Mouse (Mus musculus) splenic B cell, adult 2 months (primary cell): ENCODE results near the gene Plcg1.

Source experiments
- DNase-seq: peaks from one replicate; pipeline ENCODE4 v3.0.0-alpha.2; 2011; ENCODE audit warnings: low read depth, low spot score
- H3K27me3 ChIP-seq: 2 replicates; pipeline ENCODE4 v1.6.1; 2012; ENCODE audit warnings: mild to moderate bottlenecking, low read length, moderate library complexity, mixed read lengths; ENCODE audit not compliant: control insufficient read depth, poor library complexity, insufficient read depth, severe bottlenecking
- H3K36me3 ChIP-seq: 2 replicates; pipeline ENCODE4 v1.6.1; 2012; ENCODE audit warnings: mild to moderate bottlenecking, low read length, moderate library complexity, mixed read lengths; ENCODE audit not compliant: control insufficient read depth, poor library complexity, insufficient read depth, severe bottlenecking

Gene Plcg1

GRCm38 (mm10) chr2:160729851-160730796 is 976 bp upstream of the Plcg1 start:
- no peaks in the 10 kb centered on the region for H3K27me3 ChIP-seq
- peak; percentile 66 for DNase-seq
- no peaks in the 10 kb centered on the region for H3K36me3 ChIP-seq

DNA sequence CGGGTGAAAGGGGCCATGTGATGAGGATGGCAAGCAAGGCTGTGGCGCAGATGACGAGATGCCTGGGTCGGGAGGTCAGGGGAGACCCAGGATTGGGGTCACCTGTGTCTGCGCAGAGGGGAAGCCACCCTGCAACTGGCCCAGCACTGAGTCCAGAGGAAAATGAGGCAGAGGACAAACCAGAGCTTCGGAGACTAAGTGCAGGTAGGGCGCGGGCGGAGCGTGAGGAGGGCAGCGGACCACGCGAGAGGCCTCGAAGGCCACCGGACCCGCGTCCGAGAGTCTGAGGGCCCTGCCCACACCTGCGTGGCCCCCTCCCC is 343 bp upstream of the Plcg1 start:
- no peaks in the 10 kb centered on the region for H3K27me3 ChIP-seq

GRCm38 (mm10) chr2:160731839-160732261 is 750 bp downstream of the Plcg1 start:
- DNase-seq, result no peak
- Histone ChIP-seq H3K36me3 (no peaks in the 10 kb centered on the region), H3K27me3 (no peaks in the 10 kb centered on the region)

More for the DNA sequence above, 343 bp upstream of the Plcg1 start:
- DNase-seq, result no peak
- H3K36me3 ChIP-seq, result no peaks in the 10 kb centered on the region

- DNase-seq, result no peak
- no peaks in the 10 kb centered on the region for H3K27me3 ChIP-seq
- H3K36me3 ChIP-seq, result no peaks in the 10 kb centered on the region
These were observed 1.4 kb downstream of the Plcg1 start for GRCm38 (mm10) chr2:160732420-160732995.

GRCm38 (mm10) chr2:160733131-160733531 is 2.0 kb downstream of the Plcg1 start:
- Histone ChIP-seq H3K36me3 (no peaks in the 10 kb centered on the region), H3K27me3 (no peaks in the 10 kb centered on the region)
- peak; percentile 71 for DNase-seq

- Histone ChIP-seq H3K27me3 (no peaks in the 10 kb centered on the region), H3K36me3 (no peaks in the 10 kb centered on the region)
- no peak for DNase-seq
These were observed 3.2 kb downstream of the Plcg1 start for GRCm38 (mm10) chr2:160734331-160734730.

DNA sequence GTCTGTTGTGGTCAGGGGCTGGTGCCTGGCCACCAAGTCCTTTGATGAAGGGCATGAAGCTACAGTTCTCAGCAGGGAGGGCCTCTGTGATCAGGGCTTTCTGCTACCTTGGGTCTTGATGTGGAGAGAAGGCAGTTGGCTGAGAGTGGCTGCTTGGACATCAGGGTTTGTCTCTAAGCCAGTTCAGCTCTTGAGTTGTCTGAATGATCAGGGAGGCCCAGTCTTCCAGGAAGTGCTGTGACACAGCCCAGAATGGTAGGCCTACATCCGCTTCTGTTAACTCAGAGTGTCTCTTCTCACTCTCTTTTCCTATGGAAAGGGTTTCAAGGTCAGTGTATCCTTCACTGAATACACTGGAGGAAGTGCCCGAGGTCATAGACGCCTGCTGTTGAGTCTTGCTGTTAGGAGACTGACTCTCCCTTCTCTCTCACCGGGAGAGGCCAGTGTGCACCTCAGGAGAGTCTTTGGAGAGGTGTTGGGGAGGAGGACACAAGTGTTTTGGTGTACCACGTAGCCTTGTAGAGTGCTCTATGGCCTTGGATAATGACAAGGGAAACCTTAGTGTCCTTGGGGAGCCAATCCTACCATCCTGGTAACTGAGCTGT is 4.7 kb downstream of the Plcg1 start:
- no peaks in the 10 kb centered on the region for H3K27me3 ChIP-seq
- DNase-seq, result no peak
- H3K36me3 ChIP-seq, result no peaks in the 10 kb centered on the region

- no peak for DNase-seq
- Histone ChIP-seq H3K36me3 (no peaks in the 10 kb centered on the region), H3K27me3 (no peaks in the 10 kb centered on the region)
These were observed 5.4 kb downstream of the Plcg1 start for GRCm38 (mm10) chr2:160736466-160736865.

GRCm38 (mm10) chr2:160738354-160738753 is 7.3 kb downstream of the Plcg1 start:
- H3K27me3 ChIP-seq, result no peaks in the 10 kb centered on the region
- DNase-seq, result no peak
- H3K36me3 ChIP-seq, result no peaks in the 10 kb centered on the region

GRCm38 (mm10) chr2:160739647-160740356 is 8.7 kb downstream of the Plcg1 start:
- Histone ChIP-seq H3K36me3 (no peaks in the 10 kb centered on the region), H3K27me3 (no peaks in the 10 kb centered on the region)
- no peak for DNase-seq

DNA sequence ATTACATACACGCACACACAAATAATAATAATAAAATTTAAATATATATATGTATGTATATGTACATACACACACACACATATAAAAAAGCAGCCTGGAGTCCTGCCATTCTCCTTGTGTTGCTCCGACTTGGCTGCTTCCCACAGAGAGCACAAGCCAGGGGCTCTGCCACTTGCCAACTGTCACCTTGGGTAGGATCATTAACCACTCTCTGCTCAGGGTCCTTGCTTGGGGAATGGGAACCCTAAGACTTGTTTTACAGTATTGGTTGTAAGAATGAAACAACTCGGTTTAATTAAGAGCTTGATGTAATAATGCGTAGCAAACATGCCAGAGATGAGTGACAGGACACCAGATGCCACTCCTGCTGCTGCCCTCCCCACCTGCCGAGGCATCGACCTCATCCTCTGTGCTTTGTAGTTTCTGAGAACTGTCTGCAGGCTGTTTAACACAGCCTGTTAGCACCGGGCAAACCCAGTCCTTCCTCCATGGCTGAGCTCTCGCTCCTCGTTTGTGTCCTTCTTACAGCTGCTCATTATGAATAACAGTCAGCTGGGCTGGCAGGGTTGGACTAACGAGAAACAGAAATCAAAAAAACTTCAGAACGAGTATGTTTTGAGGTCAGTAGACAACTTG is 9.5 kb downstream of the Plcg1 start:
- H3K27me3 ChIP-seq, result no peaks in the 10 kb centered on the region
- no peak for DNase-seq
- no peaks in the 10 kb centered on the region for H3K36me3 ChIP-seq

GRCm38 (mm10) chr2:160741580-160741979 is 10.5 kb downstream of the Plcg1 start:
- DNase-seq, result no peak
- H3K36me3 ChIP-seq, result no peaks in the 10 kb centered on the region
- H3K27me3 ChIP-seq, result no peaks in the 10 kb centered on the region

DNA sequence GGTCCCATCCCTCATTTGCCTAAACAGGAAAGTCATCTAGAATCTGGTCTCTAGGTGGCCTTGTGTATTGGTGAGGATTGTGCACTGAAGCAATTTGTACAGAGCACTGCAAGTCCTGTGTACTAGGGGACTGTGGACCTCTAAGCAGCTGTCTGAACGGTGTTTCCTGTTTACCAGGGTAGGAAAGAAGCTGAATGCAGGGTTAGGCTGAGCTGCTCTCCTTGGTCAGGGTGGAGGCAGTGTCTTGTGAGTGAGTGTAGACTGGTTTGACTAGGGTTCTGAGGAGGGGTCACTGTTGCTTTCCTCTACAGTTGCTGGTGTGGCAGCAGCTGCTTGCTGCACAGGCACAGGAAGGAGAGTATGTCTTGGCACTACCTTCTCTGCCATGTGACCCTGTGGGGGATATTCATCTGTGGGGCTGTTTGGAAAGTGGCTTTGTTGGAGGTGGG is 11.1 kb downstream of the Plcg1 start:
- Histone ChIP-seq H3K27me3 (no peaks in the 10 kb centered on the region), H3K36me3 (no peaks in the 10 kb centered on the region)
- DNase-seq, result peak; percentile 52

GRCm38 (mm10) chr2:160744040-160744822 is 13.1 kb downstream of the Plcg1 start:
- no peaks in the 10 kb centered on the region for H3K27me3 ChIP-seq
- DNase-seq, result peak; percentile 54
- H3K36me3 ChIP-seq, result no peaks in the 10 kb centered on the region
